Mouse (Mus musculus) myocyte (in vitro differentiated cells): ENCODE measurements around the gene Mmp14.

ENCODE experiments used
- E2F4 ChIP-seq: IDR thresholded peaks from one replicate; pipeline ENCODE4 v1.6.1; 2011; ENCODE audit warnings: mild to moderate bottlenecking, control low read depth, moderate library complexity; ENCODE audit not compliant: insufficient read depth
- MYOD1 ChIP-seq, 3 experiments: IDR thresholded peaks; one replicate each; pipeline ENCODE4 v1.6.1; 2011; ENCODE audit warnings: control low read depth in 2 of 3, low read depth in 2 of 3, mild to moderate bottlenecking in 2 of 3, moderate library complexity in 1 of 3; ENCODE audit not compliant: insufficient read length in 2 of 3, control insufficient read depth in 1 of 3
- POLR2A ChIP-seq: IDR thresholded peaks from one replicate; pipeline ENCODE4 v1.6.1; 2011; ENCODE audit warnings: low read depth, mild to moderate bottlenecking, control low read depth, moderate library complexity; ENCODE audit not compliant: insufficient read length
- POLR2AphosphoS2 ChIP-seq: IDR thresholded peaks from one replicate; pipeline ENCODE4 v1.6.1; 2011; ENCODE audit warnings: low read depth, control low read depth; ENCODE audit not compliant: insufficient read length
- REST ChIP-seq: IDR thresholded peaks from one replicate; pipeline ENCODE4 v1.6.1; 2011; ENCODE audit warnings: mild to moderate bottlenecking, control low read depth, moderate library complexity; ENCODE audit not compliant: insufficient read depth, insufficient read length
- USF1 ChIP-seq: IDR thresholded peaks from one replicate; pipeline ENCODE4 v1.6.1; 2011; ENCODE audit warnings: low read depth, mild to moderate bottlenecking, control low read depth, moderate library complexity

DNA sequence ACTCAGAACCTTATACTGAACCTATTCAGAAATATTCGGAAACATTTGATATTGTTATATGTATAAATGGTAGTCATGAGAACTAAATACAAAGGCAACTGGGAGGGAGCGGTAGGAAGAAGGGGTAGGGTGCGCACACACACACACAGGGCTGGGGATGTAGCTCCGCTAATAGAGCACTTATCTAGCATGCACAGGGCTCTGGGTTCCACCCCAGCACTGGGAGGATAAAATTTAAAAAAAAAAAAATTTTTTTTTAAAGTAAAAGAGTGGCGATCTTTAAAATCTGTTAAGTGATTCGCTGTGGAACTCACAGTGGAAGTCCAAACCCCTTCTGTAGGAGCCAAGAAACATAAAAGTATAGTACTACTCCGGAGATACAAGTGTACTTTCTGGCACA is 54.5 kb downstream of the Mmp14 start:
- TF ChIP-seq POLR2A = no peak
- TF ChIP-seq POLR2AphosphoS2 = no peak
- no peak for TF ChIP-seq MYOD1 (IDR thresholded peaks at IDR 0.05; ENCODE audit: control insufficient read depth in 1 of 3, insufficient read length in 2 of 3, low read depth in 2 of 3)
- TF ChIP-seq E2F4 = no peak
- no peak for TF ChIP-seq REST
- TF ChIP-seq USF1 = no peak
